Mouse (Mus musculus) lung, adult 2 months (tissue): ENCODE data around the gene Foxp1. TPM values are rescaled to one million over a fixed set of nuclear protein-coding genes. Genes with fewer than 3 reads are reported as not detected.

ENCODE experiments used
- DNase-seq: peaks from one replicate; pipeline ENCODE4 v3.0.0; 2022
- H3K4me1 ChIP-seq: fragments of 200-500 bp; 2 replicates; pipeline ENCODE4 v1.6.1; 2011; ENCODE audit warnings: low read length; ENCODE audit not compliant: control insufficient read depth, insufficient read depth
- H3K4me3 ChIP-seq: fragments of 200-500 bp; replicated peaks from 2 replicates; pipeline ENCODE3; 2011; ENCODE audit warnings: low read depth, mild to moderate bottlenecking, control low read depth, low read length; ENCODE audit errors: extremely low read depth
- CTCF ChIP-seq: fragments of 200-500 bp; IDR thresholded peaks from 2 replicates; pipeline ENCODE4 v1.5.1; 2011; ENCODE audit warnings: mild to moderate bottlenecking, low read length, control low read depth; ENCODE audit not compliant: insufficient read depth
- POLR2A ChIP-seq: fragments of 200-500 bp; IDR thresholded peaks from 2 replicates; pipeline ENCODE4 v1.6.1; 2011; ENCODE audit warnings: low read depth, mild to moderate bottlenecking, control low read depth, low read length, borderline replicate concordance; ENCODE audit errors: extremely low read depth
- WGBS: fragments of 180-500 bp; shearing (Covaris S2); methylation state at CpG from one replicate; pipeline ENCODE4 v1.1.7; 2018; 5-methylcytosine and 5-hydroxymethylcytosine counted together
- polyA plus RNA-seq: library from polyadenylated mRNA; depleted of rRNA; stranded (reverse); fragments of >200 nt; gene quantifications from 2 replicates; pipeline ENCODE4 v1.2.3, GENCODE M21; 2012

The Foxp1 gene
- polyA plus RNA-seq, 1 experiment, result 135 TPM

GRCm38 (mm10) chr6:99073303-99074271, 448.9 kb downstream of the Foxp1 start:
- WGBS, result 84% methylated on average over 9 of the region's 9 CpGs
- TF ChIP-seq POLR2A (no peak), CTCF (no peak)
- no peak overlapping the region for H3K4me3 ChIP-seq
- H3K4me1 ChIP-seq, result 0 out of 2 replicates have a peak, but pooled peaks cover 2% of the 10 kb centered on the region
- no peak for DNase-seq

DNA sequence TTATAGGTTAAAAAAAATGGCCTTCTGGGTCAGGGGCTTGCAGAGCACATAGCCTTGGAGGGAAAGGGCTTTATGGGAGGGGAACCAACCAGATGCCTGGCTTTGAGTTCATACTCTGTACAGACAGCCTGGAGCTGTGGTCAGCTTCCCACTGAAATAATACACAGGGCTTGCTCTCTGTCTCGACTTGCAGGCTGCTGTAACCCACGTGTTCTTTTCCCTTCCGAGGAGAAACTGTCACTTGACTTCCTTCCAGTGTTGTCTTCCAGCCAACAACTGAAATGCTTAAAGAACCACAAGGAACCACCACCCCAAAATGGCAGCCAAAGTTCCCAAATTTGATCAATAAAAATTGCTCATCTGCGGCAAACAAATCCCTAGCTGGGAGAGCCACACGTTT, 451.8 kb downstream of the Foxp1 start:
- WGBS, result 30% methylated on average over 5 of the region's 5 CpGs
- peaks cover 7% of the 10 kb centered on the region for H3K4me1 ChIP-seq
- DNase-seq, result no peak
- H3K4me3 ChIP-seq, result no peak overlapping the region
- TF ChIP-seq CTCF (no peak), POLR2A (no peak)

DNA sequence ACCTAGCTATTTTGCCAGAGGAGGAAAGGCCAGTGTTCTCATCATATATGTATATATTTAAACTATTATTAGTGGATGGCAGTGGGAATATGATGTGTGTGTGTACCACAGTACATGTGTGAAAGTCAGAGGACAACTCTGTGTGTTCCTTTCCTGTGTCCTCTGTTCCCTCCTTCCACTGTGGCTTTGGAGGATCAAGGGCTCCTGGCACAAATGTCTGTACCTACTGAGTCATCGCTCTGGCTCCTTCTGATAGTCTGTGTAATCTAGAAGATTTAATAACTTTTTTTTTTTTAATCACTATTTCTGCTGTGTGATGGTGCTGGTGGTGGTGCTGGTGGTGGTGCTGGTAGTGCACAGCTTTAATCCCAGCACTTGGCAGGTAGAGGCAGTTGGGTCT, 452.8 kb downstream of the Foxp1 start:
- H3K4me3 ChIP-seq, result no peak overlapping the region
- peaks cover 14% of the 10 kb centered on the region for H3K4me1 ChIP-seq
- 89% methylated on average over 1 of the region's 1 CpGs for WGBS
- DNase-seq, result no peak
- TF ChIP-seq POLR2A, result no peak
- no peak for TF ChIP-seq CTCF

DNA sequence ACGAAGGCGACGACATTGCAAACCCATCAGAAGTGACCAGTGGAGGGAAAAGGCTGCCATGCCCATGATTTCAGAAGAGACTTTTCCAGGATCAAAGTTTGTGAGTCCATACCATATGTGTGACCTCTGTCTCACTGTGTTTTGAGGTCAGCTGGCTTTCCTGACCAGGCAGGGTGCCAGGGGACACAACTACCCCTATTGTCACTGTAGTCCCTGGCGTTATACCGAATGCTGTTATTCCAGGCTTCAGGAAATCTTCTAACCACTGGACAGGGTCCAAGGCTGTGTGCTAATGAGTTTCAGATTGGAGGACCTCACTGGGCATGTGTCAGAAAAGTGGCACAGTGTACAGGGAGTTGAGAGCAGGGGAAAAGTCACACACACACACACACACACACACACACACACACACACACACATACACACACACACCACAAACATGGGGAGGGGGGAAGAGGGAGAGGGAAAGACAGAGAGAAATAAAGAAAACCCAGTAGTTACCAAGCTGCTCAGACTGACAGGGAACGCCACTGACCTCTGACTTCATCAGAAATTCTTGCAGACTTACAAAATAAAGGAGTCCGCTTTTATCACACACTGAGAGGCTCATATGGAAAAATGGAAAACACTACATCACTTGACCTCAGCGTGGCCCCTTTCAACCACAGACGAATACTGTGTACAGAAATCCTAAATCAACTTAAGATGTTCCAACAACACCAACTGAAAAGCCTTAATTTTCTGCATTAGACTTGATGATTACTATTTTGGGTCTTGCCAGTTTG, 456.8 kb downstream of the Foxp1 start:
- TF ChIP-seq POLR2A (no peak), CTCF (no peak)
- DNase-seq, result no peak
- Histone ChIP-seq H3K4me1 (peaks cover 19% of the 10 kb centered on the region), H3K4me3 (no peak overlapping the region)
- WGBS, result 34% methylated on average over 9 of the region's 9 CpGs

DNA sequence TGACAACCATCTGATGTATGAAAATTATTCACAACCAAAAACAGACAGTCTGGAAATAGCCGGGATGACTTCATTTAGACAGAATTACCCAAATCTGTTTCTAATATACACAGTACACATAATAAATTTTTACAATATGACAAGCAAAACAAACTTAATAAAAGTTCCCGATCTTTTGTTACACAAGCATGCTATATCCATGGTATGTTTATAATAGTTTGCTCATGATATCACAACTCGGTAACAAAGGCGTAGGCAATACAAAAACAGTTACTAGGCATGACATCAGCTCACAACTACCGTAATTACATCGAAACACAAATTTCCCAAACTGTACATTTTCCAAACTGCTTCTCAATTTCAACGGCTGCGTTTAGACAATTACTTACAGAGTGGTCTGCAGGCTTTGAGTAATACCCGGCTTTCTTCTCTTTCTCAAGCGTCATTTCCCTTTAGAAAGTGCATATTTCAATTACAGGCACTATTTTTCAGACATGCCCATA, 458.5 kb downstream of the Foxp1 start:
- no peak for DNase-seq
- 51% methylated on average over 10 of the region's 10 CpGs for WGBS
- H3K4me1 ChIP-seq, result peaks cover 19% of the 10 kb centered on the region
- H3K4me3 ChIP-seq, result no peak overlapping the region
- no peak for TF ChIP-seq POLR2A
- TF ChIP-seq CTCF, result no peak

DNA sequence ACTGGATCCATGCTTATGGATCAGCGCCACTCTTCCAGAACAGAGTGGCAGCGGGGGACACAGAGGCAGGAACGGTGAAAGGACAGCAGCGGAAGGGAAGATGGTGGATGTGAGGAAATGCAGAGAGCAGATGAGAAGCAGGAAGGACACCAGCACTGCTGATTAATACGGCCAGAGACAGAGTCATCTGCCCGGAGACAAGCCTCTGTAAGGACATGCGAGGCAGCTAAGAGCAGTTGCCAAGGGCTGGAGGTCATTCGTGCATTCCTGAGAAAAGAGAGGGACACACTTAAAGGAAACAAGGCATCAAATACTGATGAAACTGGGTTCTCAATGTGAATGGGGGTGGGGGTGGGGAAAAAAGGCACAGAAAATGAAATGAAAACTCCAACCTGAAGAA, 459.6 kb downstream of the Foxp1 start:
- Histone ChIP-seq H3K4me1 (peaks cover 19% of the 10 kb centered on the region), H3K4me3 (no peak overlapping the region)
- DNase-seq, result no peak
- no peak for TF ChIP-seq POLR2A
- TF ChIP-seq CTCF, result no peak
- WGBS, result 67% methylated on average over 8 of the region's 8 CpGs

GRCm38 (mm10) chr6:99058688-99059087, 463.8 kb downstream of the Foxp1 start:
- WGBS, result 73% methylated on average over 3 of the region's 3 CpGs
- peaks cover 8% of the 10 kb centered on the region for H3K4me1 ChIP-seq
- TF ChIP-seq POLR2A, result no peak
- no peak for TF ChIP-seq CTCF
- no peak for DNase-seq
- no peak overlapping the region for H3K4me3 ChIP-seq

GRCm38 (mm10) chr6:99057113-99057553, 465.4 kb downstream of the Foxp1 start:
- WGBS, result 51% methylated on average over 4 of the region's 4 CpGs
- Histone ChIP-seq H3K4me3 (no peak overlapping the region), H3K4me1 (peaks cover 8% of the 10 kb centered on the region)
- no peak for DNase-seq
- no peak for TF ChIP-seq CTCF
- TF ChIP-seq POLR2A, result no peak

- TF ChIP-seq POLR2A (no peak), CTCF (no peak)
- Histone ChIP-seq H3K4me3 (no peak overlapping the region), H3K4me1 (peaks cover 8% of the 10 kb centered on the region)
- DNase-seq, result no peak
- 82% methylated on average over 2 of the region's 2 CpGs for WGBS
These were observed 466.1 kb downstream of the Foxp1 start for GRCm38 (mm10) chr6:99056379-99056778.
